Mouse (Mus musculus) lung, embryonic 14.5 days (tissue): Measurements from ENCODE around the gene Helb. TPM values are rescaled to one million over a fixed set of nuclear protein-coding genes. Genes with fewer than 3 reads are reported as not detected.

Experiments
- ATAC-seq: fragments of 200-750 bp; cut with Nextera tagmentation; 2 replicates; pipeline ENCODE4 v1.8.0; 2017; ENCODE audit warnings: mild to moderate bottlenecking, moderate TSS enrichment, moderate library complexity; ENCODE audit not compliant: insufficient read depth
- DNase-seq: peaks from one replicate; pipeline ENCODE4 v3.0.0-alpha.2; 2015
- H3K27ac ChIP-seq: fragments of 300-500 bp; sonication (generic); 2 replicates; pipeline ENCODE4 v1.5.1; 2014; ENCODE audit warnings: low read depth, mild to moderate bottlenecking, moderate library complexity
- H3K27me3 ChIP-seq: fragments of 300-500 bp; sonication (generic); 2 replicates; pipeline ENCODE4 v1.6.1; 2014; ENCODE audit warnings: low read length, control low read depth; ENCODE audit not compliant: insufficient read depth
- H3K36me3 ChIP-seq: fragments of 300-500 bp; sonication (generic); 2 replicates; pipeline ENCODE4 v1.6.1; 2014; ENCODE audit warnings: control low read depth; ENCODE audit not compliant: insufficient read depth
- H3K4me1 ChIP-seq: fragments of 300-500 bp; sonication (generic); 2 replicates; pipeline ENCODE4 v1.6.1; 2014; ENCODE audit warnings: antibody characterized with exemption, control low read depth; ENCODE audit not compliant: insufficient read depth
- H3K4me2 ChIP-seq: fragments of 300-500 bp; sonication (generic); 2 replicates; pipeline ENCODE4 v1.6.1; 2014; ENCODE audit warnings: mild to moderate bottlenecking
- H3K4me3 ChIP-seq: fragments of 300-500 bp; sonication (generic); 2 replicates; pipeline ENCODE4 v1.5.1; 2014; ENCODE audit warnings: low read depth, low read length
- H3K9ac ChIP-seq: fragments of 300-500 bp; sonication (generic); 2 replicates; pipeline ENCODE4 v1.6.1; 2014
- H3K9me3 ChIP-seq: fragments of 300-500 bp; sonication (generic); 2 replicates; pipeline ENCODE4 v1.6.1; 2016; ENCODE audit warnings: low read depth, low read length, control low read depth
- CTCF ChIP-seq: IDR thresholded peaks from 2 replicates; pipeline ENCODE4 v1.5.1; 2016; ENCODE audit warnings: antibody characterized with exemption, low read depth
- WGBS: fragments of 180-500 bp; shearing (Covaris S2); extraction: QIAGEN DNeasy Blood & Tissue Kit; methylation state at CpG from one replicate; pipeline ENCODE4 v1.1.7; 2014; 5-methylcytosine and 5-hydroxymethylcytosine counted together
- polyA plus RNA-seq: library from polyadenylated mRNA; unstranded; fragments of >200 nt; fragmentation: Nextera tagmentation; extraction: Ambion mirVana; gene quantifications from 2 replicates; pipeline ENCODE4 v1.2.1, GENCODE M21; 2014

The Helb gene
- polyA plus RNA-seq, 1 experiment from 2014 or later: 5.4 TPM

DNA sequence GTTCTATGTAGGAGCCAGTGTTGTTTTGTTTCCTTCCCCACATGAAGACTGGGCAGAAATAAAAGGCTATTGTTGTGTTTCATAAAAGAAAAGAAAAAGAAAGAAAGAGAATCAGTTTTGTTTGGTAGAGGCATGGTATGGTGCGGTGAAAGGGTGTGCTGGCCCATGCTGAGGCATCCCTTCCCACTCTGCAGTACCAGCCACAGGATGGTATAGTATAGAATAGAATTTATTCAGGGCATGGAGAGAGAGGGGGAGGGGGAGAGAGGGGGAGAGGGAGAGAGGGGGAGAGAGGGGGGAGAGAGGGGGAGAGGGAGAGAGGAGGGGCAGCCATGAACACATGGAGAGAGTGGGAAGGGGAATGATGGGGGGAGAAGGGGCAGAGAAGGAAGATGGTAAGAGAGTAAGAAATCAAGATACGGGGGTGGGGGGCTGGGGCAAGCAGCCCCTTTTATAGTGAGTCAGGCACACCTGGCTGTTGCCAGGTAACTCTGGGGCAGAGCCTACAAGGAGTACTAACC, 68.0 kb downstream of the Helb start:
- Histone ChIP-seq H3K27ac (no peak overlapping the region), H3K4me3 (no peak overlapping the region), H3K36me3 (no peaks in the 10 kb centered on the region), H3K9ac (no peak overlapping the region), H3K27me3 (no peaks in the 10 kb centered on the region), H3K4me1 (no peaks in the 10 kb centered on the region), H3K4me2 (no peak overlapping the region), H3K9me3 (no peaks in the 10 kb centered on the region)
- no peak for ATAC-seq
- no peak for DNase-seq
- 75% methylated on average over 2 of the region's 2 CpGs for WGBS
- TF ChIP-seq CTCF: no peak

DNA sequence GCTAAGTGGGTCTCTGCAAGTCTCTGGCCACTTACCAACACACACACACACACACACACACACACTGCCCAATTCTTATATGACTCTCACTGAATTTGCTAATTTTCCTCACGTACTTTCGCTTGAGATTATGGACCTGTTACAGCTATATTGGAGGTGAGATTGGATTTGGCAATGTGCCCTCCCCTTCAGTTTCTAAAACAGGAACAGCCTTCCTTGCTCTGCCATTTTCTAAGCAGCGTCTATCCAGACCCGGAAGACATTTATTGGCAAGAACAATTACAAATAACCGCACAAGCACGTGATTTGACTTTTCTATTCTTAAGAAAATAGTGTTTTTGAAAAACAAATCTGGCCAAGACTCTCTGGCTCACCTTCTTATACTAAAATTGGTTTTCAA, 68.5 kb downstream of the Helb start:
- WGBS: 89% methylated on average over 6 of the region's 6 CpGs
- Histone ChIP-seq H3K9me3 (no peaks in the 10 kb centered on the region), H3K4me2 (no peak overlapping the region), H3K4me3 (no peak overlapping the region), H3K27me3 (no peaks in the 10 kb centered on the region), H3K27ac (no peak overlapping the region), H3K9ac (no peak overlapping the region), H3K4me1 (no peaks in the 10 kb centered on the region), H3K36me3 (no peaks in the 10 kb centered on the region)
- ATAC-seq: no peak
- no peak for DNase-seq
- TF ChIP-seq CTCF: no peak

DNA sequence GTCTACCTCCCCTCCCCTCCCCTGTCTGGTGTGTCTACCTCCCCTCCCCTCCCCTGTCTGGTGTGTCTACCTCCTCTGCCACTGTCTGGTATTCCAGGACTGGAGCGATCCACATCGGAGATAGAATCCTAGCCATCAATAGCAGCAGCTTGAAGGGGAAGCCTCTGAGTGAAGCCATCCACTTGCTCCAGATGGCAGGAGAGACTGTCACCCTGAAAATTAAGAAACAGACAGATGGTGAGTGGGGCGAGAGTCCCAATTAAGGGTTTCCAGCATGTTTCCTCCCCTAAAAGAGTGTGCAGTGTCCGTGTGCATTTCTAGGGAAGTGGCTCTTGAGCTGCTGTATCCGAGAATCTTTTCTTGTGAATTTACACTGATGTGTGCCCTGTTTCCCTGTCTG, 74.6 kb downstream of the Helb start:
- 88% methylated on average over 5 of the region's 5 CpGs for WGBS
- Histone ChIP-seq H3K27me3 (no peaks in the 10 kb centered on the region), H3K4me1 (no peaks in the 10 kb centered on the region), H3K27ac (no peak overlapping the region), H3K36me3 (no peaks in the 10 kb centered on the region), H3K4me3 (no peak overlapping the region), H3K9ac (no peak overlapping the region), H3K9me3 (no peaks in the 10 kb centered on the region), H3K4me2 (no peak overlapping the region)
- DNase-seq: no peak
- TF ChIP-seq CTCF: no peak
- no peak for ATAC-seq

GRCm38 (mm10) chr10:120035824-120036223, 77.0 kb downstream of the Helb start:
- 64% methylated on average over 6 of the region's 6 CpGs for WGBS
- Histone ChIP-seq H3K27me3 (no peaks in the 10 kb centered on the region), H3K4me3 (no peak overlapping the region), H3K9me3 (no peaks in the 10 kb centered on the region), H3K9ac (no peak overlapping the region), H3K4me1 (no peaks in the 10 kb centered on the region), H3K36me3 (no peaks in the 10 kb centered on the region), H3K4me2 (no peak overlapping the region), H3K27ac (no peak overlapping the region)
- no peak for TF ChIP-seq CTCF
- DNase-seq (no peak), ATAC-seq (no peak)

GRCm38 (mm10) chr10:120035211-120035733, 77.5 kb downstream of the Helb start:
- no peak for TF ChIP-seq CTCF
- Histone ChIP-seq H3K27ac (no peak overlapping the region), H3K36me3 (no peaks in the 10 kb centered on the region), H3K9me3 (no peaks in the 10 kb centered on the region), H3K4me2 (no peak overlapping the region), H3K4me3 (no peak overlapping the region), H3K27me3 (no peaks in the 10 kb centered on the region), H3K4me1 (no peaks in the 10 kb centered on the region), H3K9ac (no peak overlapping the region)
- DNase-seq (no peak), ATAC-seq (no peak)
- 55% methylated on average over 15 of the region's 15 CpGs for WGBS

DNA sequence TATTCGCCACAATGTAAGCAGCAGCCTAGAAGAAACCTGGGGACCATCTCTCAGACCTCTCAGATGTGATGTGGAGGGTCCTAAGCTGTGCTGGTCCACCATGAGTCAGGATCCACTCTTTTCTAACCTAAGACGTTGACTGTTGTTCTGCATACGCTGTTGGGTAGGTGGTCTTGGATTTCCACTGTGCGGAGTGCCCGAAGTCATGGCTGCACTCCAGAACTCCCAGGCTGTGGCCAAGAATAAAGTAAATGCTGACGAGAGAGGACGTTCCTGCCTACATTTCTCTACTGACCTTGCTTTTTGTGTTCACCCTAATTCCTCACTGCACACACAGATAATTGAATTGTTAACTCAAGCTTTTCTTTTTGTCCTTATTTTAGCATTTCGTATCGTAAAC, 78.9 kb downstream of the Helb start:
- 83% methylated on average over 9 of the region's 9 CpGs for WGBS
- Histone ChIP-seq H3K9me3 (no peaks in the 10 kb centered on the region), H3K36me3 (no peaks in the 10 kb centered on the region), H3K4me3 (no peak overlapping the region), H3K27ac (no peak overlapping the region), H3K9ac (no peak overlapping the region), H3K4me2 (no peak overlapping the region), H3K4me1 (no peaks in the 10 kb centered on the region), H3K27me3 (no peaks in the 10 kb centered on the region)
- DNase-seq (no peak), ATAC-seq (no peak)
- TF ChIP-seq CTCF: no peak

Other genes with a start within 250 kb of the Helb start
- 87.1 and 89.0 TPM in 2 replicates for gene Tmbim4, start 88.6 kb upstream of the Helb start, polyA plus RNA-seq
- 0.70 and 1.2 TPM in 2 replicates for gene Irak3, start 89.1 kb upstream of the Helb start, polyA plus RNA-seq
- gene Llph, start 114.1 kb upstream of the Helb start, polyA plus RNA-seq: 56.4 and 58.1 TPM in 2 replicates